Mouse (Mus musculus) kidney, adult 2 months (tissue): ENCODE results near the gene Nlgn3. TPM values are rescaled to one million over a fixed set of nuclear protein-coding genes. Genes with fewer than 3 reads are reported as not detected.

Experiments used
- DNase-seq: peaks from one replicate; pipeline ENCODE4 v3.0.0; 2021
- H3K27ac ChIP-seq: fragments of 200-500 bp; 2 replicates; pipeline ENCODE4 v1.5.1; 2012; ENCODE audit warnings: low read depth, low read length, control low read depth, inconsistent platforms; ENCODE audit not compliant: insufficient read depth
- H3K27me3 ChIP-seq: fragments of 200-500 bp; replicated peaks from 2 replicates; pipeline ENCODE4 v1.6.1; 2012; ENCODE audit warnings: mild to moderate bottlenecking, moderate library complexity, low read length, inconsistent platforms; ENCODE audit not compliant: control insufficient read depth, insufficient read depth
- H3K36me3 ChIP-seq: fragments of 200-500 bp; 2 replicates; pipeline ENCODE4 v1.6.1; 2012; ENCODE audit warnings: mild to moderate bottlenecking, moderate library complexity, low read length, inconsistent platforms; ENCODE audit not compliant: control insufficient read depth, insufficient read depth
- H3K4me1 ChIP-seq: fragments of 200-500 bp; 2 replicates; pipeline ENCODE4 v1.6.1; 2011; ENCODE audit warnings: low read length; ENCODE audit not compliant: control insufficient read depth, insufficient read depth
- H3K4me3 ChIP-seq: fragments of 200-500 bp; 2 replicates; pipeline ENCODE4 v1.5.1; 2011; ENCODE audit warnings: mild to moderate bottlenecking, low read depth, low read length, control low read depth; ENCODE audit not compliant: insufficient read depth
- CTCF ChIP-seq: fragments of 200-500 bp; conservative IDR thresholded peaks from 2 replicates; pipeline ENCODE4 v1.5.1; 2011; ENCODE audit warnings: low read depth, mild to moderate bottlenecking, control low read depth, low read length, moderate library complexity, mixed read lengths; ENCODE audit not compliant: insufficient read depth, insufficient read length
- POLR2A ChIP-seq: fragments of 200-500 bp; IDR thresholded peaks from one replicate; pipeline ENCODE4 v1.6.1; 2011; ENCODE audit warnings: low read depth, low read length, control low read depth
- WGBS: fragments of 180-500 bp; shearing (Covaris S2); methylation state at CpG from one replicate; pipeline ENCODE4 v1.1.7; 2018; 5-methylcytosine and 5-hydroxymethylcytosine counted together
- polyA plus RNA-seq: library from polyadenylated mRNA; depleted of rRNA; stranded (reverse); fragments of >200 nt; gene quantifications from 2 replicates; pipeline ENCODE4 v1.2.3, GENCODE M21; 2012

The Nlgn3 gene
- polyA plus RNA-seq, 1 experiment: 0.31 TPM

DNA sequence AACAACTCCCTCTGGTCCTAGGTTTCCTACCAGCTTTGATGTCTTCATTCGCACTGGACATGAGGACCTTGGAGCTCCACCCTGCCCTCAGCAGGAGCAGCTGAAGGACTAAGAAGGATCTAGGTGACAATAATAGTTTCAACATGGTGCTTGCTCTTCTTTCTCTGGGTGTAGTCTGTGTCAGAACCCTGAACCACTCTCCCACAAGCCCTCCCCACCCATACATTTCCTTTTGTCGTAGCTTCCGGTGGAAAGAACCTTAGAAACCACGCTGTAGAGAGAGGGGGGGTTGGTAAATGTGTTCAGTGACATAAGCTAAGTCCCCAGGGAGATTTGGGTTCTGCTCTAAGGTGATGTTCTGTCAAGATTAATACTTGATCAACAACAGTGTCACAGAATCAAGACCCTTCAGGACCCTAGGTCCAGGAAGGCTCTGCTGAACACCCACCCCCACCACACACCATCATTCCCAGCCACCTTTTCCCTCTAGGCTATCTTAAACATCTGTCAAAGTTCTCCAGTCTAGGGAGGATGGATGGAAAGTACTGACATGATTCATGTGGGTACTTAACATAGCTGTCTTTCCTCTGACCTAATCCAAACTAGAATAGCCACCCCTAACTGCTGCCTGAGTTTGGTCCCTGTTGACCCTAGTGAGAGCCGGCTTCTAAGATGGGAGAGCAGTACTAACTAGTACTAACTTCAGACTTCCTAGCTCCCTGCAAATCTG lies 30.8 kb upstream of the Nlgn3 start, which contains the start of gene Il2rg:
Il2rg (minus strand) TSS at position 231 of the 730 bp plus-strand sequence.
- no peaks in the 10 kb centered on the region for H3K27me3 ChIP-seq
- H3K27ac ChIP-seq: no peak within 1 kb of the TSS
- TF ChIP-seq CTCF: no peak
- no peak for TF ChIP-seq POLR2A
- DNase-seq: no peak
- no peaks in the 10 kb centered on the region for H3K4me1 ChIP-seq
- peak within 1 kb of the TSS; percentile 15 for H3K4me3 ChIP-seq
- 59% methylated on average over 5 of the region's 5 CpGs for WGBS
- H3K36me3 ChIP-seq: no peaks in the 10 kb centered on the region

DNA sequence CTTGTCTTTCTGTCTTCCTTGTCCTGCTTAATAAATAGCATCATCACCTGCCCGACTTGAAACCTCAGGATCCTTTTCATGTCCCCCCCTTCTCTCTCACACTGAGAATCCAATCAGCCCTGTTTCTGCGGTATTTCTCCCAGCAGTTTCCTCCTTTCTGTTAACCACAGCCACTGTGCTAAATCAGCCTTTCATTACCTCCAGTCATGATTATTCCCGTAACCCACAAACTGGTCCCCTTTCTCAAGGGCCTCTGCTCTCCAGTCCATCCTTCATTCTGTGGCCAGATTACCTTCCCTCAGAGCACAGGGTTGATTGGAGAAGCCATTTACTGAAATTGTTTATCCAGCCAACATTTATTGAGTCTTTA lies 30.2 kb upstream of the Nlgn3 start, which contains the start of gene Gm20489:
Gm20489 (minus strand) TSS at position 269 of the 370 bp plus-strand sequence.
- Histone ChIP-seq H3K27ac (no peak within 1 kb of the TSS), H3K4me3 (peak within 1 kb of the TSS; percentile 15)
- TF ChIP-seq CTCF (no peak), POLR2A (no peak)

DNA sequence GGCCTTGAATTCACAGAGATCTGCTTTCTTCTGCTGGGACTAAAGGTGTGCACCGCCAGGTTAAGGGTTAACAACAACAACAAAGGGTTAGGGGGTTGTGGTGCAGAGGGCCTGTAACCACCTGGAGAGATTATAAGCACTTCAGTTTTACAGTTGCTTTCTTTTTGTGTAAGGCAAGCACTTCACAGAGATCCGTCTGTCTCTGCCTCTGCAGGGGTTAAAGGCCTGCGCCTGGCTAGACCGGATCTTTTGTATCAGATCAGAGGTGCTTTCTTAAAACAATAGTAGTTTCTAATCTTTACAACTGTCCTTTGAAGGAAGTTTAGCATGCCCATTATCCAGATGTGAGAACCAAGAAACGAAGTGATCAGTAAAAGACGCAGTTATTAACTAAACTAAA lies 25.6 kb upstream of the Nlgn3 start:
- DNase-seq: no peak
- H3K4me1 ChIP-seq: no peaks in the 10 kb centered on the region; the same call in 1 of the 2 replicates
- peak overlapping the region; percentile 49; the same call in 1 of the 2 replicates for H3K4me3 ChIP-seq
- no peaks in the 10 kb centered on the region for H3K27me3 ChIP-seq
- TF ChIP-seq POLR2A: no peak
- no peak for TF ChIP-seq CTCF
- WGBS: 25% methylated on average over 6 of the region's 6 CpGs
- H3K27ac ChIP-seq: no peak overlapping the region
- H3K36me3 ChIP-seq: no peaks in the 10 kb centered on the region

More for the DNA sequence above, 30.2 kb upstream of the Nlgn3 start, which contains the start of gene Gm20489:
- 70% methylated on average over 3 of the region's 3 CpGs for WGBS
- H3K27me3 ChIP-seq: no peaks in the 10 kb centered on the region
- no peaks in the 10 kb centered on the region for H3K4me1 ChIP-seq
- no peaks in the 10 kb centered on the region for H3K36me3 ChIP-seq
- DNase-seq: no peak

DNA sequence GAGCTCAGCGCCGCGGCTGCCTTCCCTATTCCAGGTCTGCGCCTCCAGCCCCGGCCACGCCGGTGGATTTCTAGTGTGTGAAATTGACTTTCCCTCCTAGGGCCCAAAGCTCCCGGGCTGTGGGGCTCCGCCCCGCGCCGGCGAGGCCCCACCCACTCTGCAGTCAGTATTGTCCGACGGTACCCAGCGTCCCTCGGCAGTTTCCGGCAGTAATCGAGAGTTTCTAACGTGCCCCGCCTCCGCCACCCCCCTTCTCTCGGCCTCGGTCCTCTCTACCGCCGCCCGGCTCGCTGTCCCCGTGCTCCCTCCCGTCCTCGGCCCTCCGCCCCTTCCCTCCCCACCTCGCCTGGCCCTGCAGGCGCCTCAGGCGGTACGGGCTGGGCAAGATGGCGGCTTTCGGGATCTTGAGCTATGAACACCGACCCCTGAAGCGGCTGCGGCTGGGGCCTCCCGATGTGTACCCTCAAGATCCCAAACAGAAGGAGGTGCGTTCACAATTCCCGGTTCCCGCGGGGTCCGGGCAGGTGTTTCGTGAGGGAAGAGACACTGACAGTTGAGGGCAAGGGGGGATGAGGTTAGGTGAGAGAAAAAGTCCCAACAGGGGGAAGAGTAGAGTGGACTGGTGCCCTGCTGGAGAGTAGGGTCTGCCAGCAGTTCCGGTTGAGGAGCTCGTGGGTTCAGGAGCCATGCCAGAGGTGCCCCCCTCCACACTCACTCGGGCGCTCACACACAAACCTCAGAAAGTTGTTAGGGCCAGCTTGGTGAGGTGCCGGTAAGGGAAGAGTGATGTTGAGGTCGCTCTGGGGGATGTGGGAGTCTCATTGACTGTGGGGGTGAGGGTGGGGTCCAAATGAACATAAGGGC lies 24.9 kb upstream of the Nlgn3 start, which contains the start of gene Med12:
Med12 (plus strand) TSS at position 156 of the 864 bp plus-strand sequence.
- 3% methylated on average over 46 of the region's 54 CpGs for WGBS
- peaks cover 1% of the 10 kb centered on the region; the same call in 1 of the 2 replicates for H3K36me3 ChIP-seq
- no peaks in the 10 kb centered on the region; the same call in 1 of the 2 replicates for H3K4me1 ChIP-seq
- peak within 1 kb of the TSS; percentile 73 for H3K27ac ChIP-seq
- H3K27me3 ChIP-seq: no peaks in the 10 kb centered on the region
- no peak for TF ChIP-seq POLR2A
- DNase-seq: peak; percentile 96
- peak within 1 kb of the TSS; percentile 96 for H3K4me3 ChIP-seq

DNA sequence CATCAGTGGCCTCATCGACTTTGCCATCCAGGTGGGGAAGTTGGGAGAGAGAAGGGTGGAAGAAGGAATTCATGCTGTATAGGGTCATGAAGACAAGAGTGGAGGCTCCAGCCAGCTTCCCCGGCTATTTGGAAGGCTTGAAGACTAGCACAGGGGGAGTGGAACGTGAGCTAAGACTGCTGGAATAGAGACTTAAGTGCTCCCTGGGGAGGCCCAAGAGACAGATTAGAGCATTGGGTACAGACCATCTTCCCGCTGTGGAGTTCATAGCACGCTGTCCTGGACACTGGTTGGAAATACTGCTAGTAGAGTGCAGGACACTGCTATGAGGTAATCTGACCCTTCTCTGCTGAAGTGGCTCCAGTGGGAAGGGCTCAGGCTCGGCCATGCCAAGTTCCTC lies 16.2 kb upstream of the Nlgn3 start:
- TF ChIP-seq POLR2A: no peak
- no peak for TF ChIP-seq CTCF
- no peaks in the 10 kb centered on the region for H3K27me3 ChIP-seq
- H3K4me3 ChIP-seq: no peak overlapping the region
- no peak overlapping the region for H3K27ac ChIP-seq
- no peak for DNase-seq
- H3K4me1 ChIP-seq: no peaks in the 10 kb centered on the region
- 72% methylated on average over 6 of the region's 6 CpGs for WGBS
- H3K36me3 ChIP-seq: peaks cover 3% of the 10 kb centered on the region

DNA sequence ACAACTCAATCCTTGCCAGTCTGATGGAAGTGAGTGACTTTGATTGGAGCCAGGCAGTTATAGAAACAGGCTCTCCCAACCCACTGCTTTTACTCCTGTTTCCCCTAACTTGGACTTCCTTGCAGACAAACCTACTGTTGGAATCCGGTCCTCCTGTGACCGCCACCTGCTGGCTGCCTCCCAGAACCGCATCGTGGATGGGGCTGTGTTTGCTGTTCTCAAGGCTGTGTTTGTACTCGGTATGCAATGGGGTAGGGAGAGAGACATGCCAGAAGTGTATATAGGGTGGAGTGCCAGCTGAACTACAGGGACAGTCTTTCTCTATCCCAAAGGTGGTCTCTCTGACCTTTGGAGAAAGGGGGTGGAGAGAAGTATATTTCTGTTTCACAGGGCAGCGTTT lies 13.4 kb upstream of the Nlgn3 start:
- 21% methylated on average over 6 of the region's 6 CpGs for WGBS
- peak; percentile 40 for DNase-seq
- peaks cover 1% of the 10 kb centered on the region for H3K36me3 ChIP-seq
- TF ChIP-seq CTCF (peak; percentile 71), POLR2A (no peak)
- H3K4me1 ChIP-seq: no peaks in the 10 kb centered on the region
- no peak overlapping the region for H3K27ac ChIP-seq
- H3K4me3 ChIP-seq: no peak overlapping the region
- H3K27me3 ChIP-seq: no peaks in the 10 kb centered on the region
